Comparison of ENCODE assay signal across 8 mouse cellular contexts in the genomic region with DNA sequence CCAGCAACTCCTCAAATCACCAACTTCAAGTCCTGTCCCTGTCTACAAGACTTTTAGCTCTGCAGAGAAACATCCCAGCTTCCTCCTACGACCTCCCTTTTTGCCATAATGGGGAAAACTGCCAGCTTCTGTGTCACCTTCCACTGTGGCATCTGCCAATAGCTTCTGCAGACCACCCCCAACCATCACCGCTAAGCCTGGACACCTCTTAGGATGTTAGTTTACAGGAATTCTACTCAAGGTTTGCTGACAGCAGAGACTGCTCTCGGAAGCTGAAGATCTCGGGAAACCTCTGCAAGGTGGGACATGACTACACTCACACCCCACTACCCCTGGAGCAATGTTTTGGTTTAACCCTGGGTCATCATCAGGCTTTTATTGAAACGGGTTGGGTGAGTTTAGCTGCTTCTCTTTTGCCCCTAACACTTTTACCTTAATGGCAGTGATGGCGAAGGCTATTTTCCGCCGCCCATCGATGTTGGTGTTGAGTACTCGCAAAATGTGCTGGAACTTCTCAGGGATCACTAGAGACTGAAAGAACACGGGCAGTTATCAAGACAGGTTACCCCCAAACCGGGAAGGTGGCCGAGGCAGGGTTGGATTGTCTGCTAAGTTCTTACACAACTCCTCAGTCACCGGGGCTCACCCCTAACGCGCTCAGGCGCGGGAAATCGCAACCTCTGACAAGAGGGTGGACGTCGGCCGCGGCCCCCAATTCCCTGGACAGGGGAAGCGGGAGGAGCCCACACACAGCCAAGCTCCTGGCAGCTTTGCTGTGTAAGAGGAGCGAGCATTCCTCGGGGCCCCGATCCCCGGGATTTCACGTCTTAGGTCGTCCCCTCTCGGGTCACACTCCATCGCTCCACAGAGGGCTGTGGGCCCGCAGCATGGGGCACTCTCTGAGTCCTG. TPM values are rescaled to one million over a fixed set of nuclear protein-coding genes. Genes with fewer than 3 reads are reported as not detected.
DNase-seq lines count a peak whose midpoint lies in the region; ATAC-seq and TF ChIP-seq lines count a peak whose summit lies in the region.

No protein-coding gene starts in this region.

- DNase-seq in layer of hippocampus, adult 2 months (ENCODE audit: low spot score in 2 of 2): peak in 1 of 2 experiments; percentile 9
- no peak for DNase-seq in layer of hippocampus, postnatal 14 days (ENCODE audit: low spot score in 2 of 2)
- peak; percentile 62 for DNase-seq in adipocyte (ENCODE audit: low spot score)
- no peak for DNase-seq in limb, embryonic 11.5 days (ENCODE audit: low spot score)
- no peak for DNase-seq in layer of hippocampus, adult 9-11 months
- DNase-seq in urinary bladder, postnatal 36 days (ENCODE audit: low spot score in 2 of 2): no peak

- H3K36me3 ChIP-seq in forebrain, embryonic 13.5 days (ENCODE audit: poor library complexity, severe bottlenecking): peaks cover 63% of the 10 kb centered on the region
- H3K36me3 ChIP-seq in limb, embryonic 11.5 days (ENCODE audit: control insufficient read depth, insufficient read depth, low read length): peaks cover 15% of the 10 kb centered on the region
- peaks cover 56% of the 10 kb centered on the region for H3K36me3 ChIP-seq in neural tube, embryonic 13.5 days

- peak overlapping the region; percentile 98 for H3K27ac ChIP-seq in layer of hippocampus, adult 2 months
- peak overlapping the region; percentile 92 for H3K27ac ChIP-seq in forebrain, embryonic 13.5 days
- H3K27ac ChIP-seq in limb, embryonic 11.5 days (replicated peaks; ENCODE audit: low read depth, low read length): peak overlapping the region; percentile 89
- peak overlapping the region; percentile 92 for H3K27ac ChIP-seq in neural tube, embryonic 13.5 days (replicated peaks)

- peak overlapping the region; percentile 95 for H3K4me2 ChIP-seq in forebrain, embryonic 13.5 days
- H3K4me2 ChIP-seq in limb, embryonic 11.5 days (ENCODE audit: low read depth, severe bottlenecking): peak overlapping the region; percentile 82
- peak overlapping the region; percentile 97 for H3K4me2 ChIP-seq in neural tube, embryonic 13.5 days

- ATAC-seq in forebrain, embryonic 13.5 days: no peak; the same call in 1 of the 2 replicates
- ATAC-seq in limb, embryonic 11.5 days (ENCODE audit: insufficient number of reproducible peaks, low FRiP score, low TSS enrichment, low read depth): peak; percentile 27; the same call in 1 of the 2 replicates
- no peak; the same call in 1 of the 2 replicates for ATAC-seq in neural tube, embryonic 13.5 days (ENCODE audit: low read depth)

- H3K4me3 ChIP-seq in layer of hippocampus, adult 2 months: peak overlapping the region; percentile 85
- peak overlapping the region; percentile 98 for H3K4me3 ChIP-seq in forebrain, embryonic 13.5 days
- peak overlapping the region; percentile 100 for H3K4me3 ChIP-seq in limb, embryonic 11.5 days (ENCODE audit: low read depth, low read length)
- peak overlapping the region; percentile 96 for H3K4me3 ChIP-seq in neural tube, embryonic 13.5 days

- peak overlapping the region; percentile 98 for H3K9ac ChIP-seq in forebrain, embryonic 13.5 days
- H3K9ac ChIP-seq in limb, embryonic 11.5 days (ENCODE audit: low read length): peak overlapping the region; percentile 98
- H3K9ac ChIP-seq in neural tube, embryonic 13.5 days: peak overlapping the region; percentile 99

- no peaks in the 10 kb centered on the region for H3K27me3 ChIP-seq in forebrain, embryonic 13.5 days
- no peaks in the 10 kb centered on the region for H3K27me3 ChIP-seq in limb, embryonic 11.5 days (ENCODE audit: control insufficient read depth, insufficient read depth, low read length)
- H3K27me3 ChIP-seq in neural tube, embryonic 13.5 days: no peaks in the 10 kb centered on the region

- no peak for TF ChIP-seq CTCF in layer of hippocampus, adult 2 months (conservative IDR thresholded peaks at IDR 0.05)

- 1% methylated on average over 33 of the region's 33 CpGs for WGBS in forebrain, embryonic 13.5 days
- WGBS in limb, embryonic 11.5 days: 1% methylated on average over 33 of the region's 33 CpGs
- under 1% methylated on average over 33 of the region's 33 CpGs for WGBS in neural tube, embryonic 13.5 days

- H3K4me1 ChIP-seq in forebrain, embryonic 13.5 days: peaks cover 65% of the 10 kb centered on the region
- peaks cover 44% of the 10 kb centered on the region for H3K4me1 ChIP-seq in limb, embryonic 11.5 days (ENCODE audit: control insufficient read depth, insufficient read depth, low read length)
- peaks cover 70% of the 10 kb centered on the region for H3K4me1 ChIP-seq in neural tube, embryonic 13.5 days (replicated peaks)

- no peaks in the 10 kb centered on the region for H3K9me3 ChIP-seq in forebrain, embryonic 13.5 days (replicated peaks)
- no peaks in the 10 kb centered on the region for H3K9me3 ChIP-seq in limb, embryonic 11.5 days (ENCODE audit: control insufficient read depth, low read length)
- H3K9me3 ChIP-seq in neural tube, embryonic 13.5 days: no peaks in the 10 kb centered on the region

RNA-seq across cellular contexts. Expression of gene Vps52, which starts 0.7 kb away (rescaled TPM):
- 10 to 100 TPM; 84.3 to 92.5 TPM for total RNA-seq in layer of hippocampus, adult 2 months (2021)
- total RNA-seq in layer of hippocampus, postnatal 14 days (2021): 10 to 100 TPM; 78.5 to 84.4 TPM
- polyA plus RNA-seq in forebrain, embryonic 13.5 days (2015; fragmentation: Nextera tagmentation; extraction: Ambion mirVana): 58.6 and 61.4 TPM in 2 replicates
- 35.6 and 37.1 TPM in 2 replicates for polyA plus RNA-seq in limb, embryonic 11.5 days (2014; fragmentation: Nextera tagmentation; extraction: Ambion mirVana)
- 63.5 and 67.5 TPM in 2 replicates for polyA plus RNA-seq in neural tube, embryonic 13.5 days (2015; fragmentation: Nextera tagmentation; extraction: Ambion mirVana)

RNA-seq across cellular contexts. Expression of gene Rps18, which starts 0.9 kb away (rescaled TPM):
- total RNA-seq in layer of hippocampus, adult 2 months (2021): 100 to 1,000 TPM; 310 to 336 TPM
- total RNA-seq in layer of hippocampus, postnatal 14 days (2021): 100 to 1,000 TPM; 356 to 380 TPM
- polyA plus RNA-seq in forebrain, embryonic 13.5 days (2015; fragmentation: Nextera tagmentation; extraction: Ambion mirVana): 1,165 and 1,184 TPM in 2 replicates
- 1,618 and 1,641 TPM in 2 replicates for polyA plus RNA-seq in limb, embryonic 11.5 days (2014; fragmentation: Nextera tagmentation; extraction: Ambion mirVana)
- 912 and 939 TPM in 2 replicates for polyA plus RNA-seq in neural tube, embryonic 13.5 days (2015; fragmentation: Nextera tagmentation; extraction: Ambion mirVana)

RNA-seq across cellular contexts. Expression of gene B3galt4, which starts 3.6 kb away (rescaled TPM):
- 1 to 10 TPM; 6.3 TPM for total RNA-seq in layer of hippocampus, adult 2 months (2021)
- total RNA-seq in layer of hippocampus, postnatal 14 days (2021): 1 to 10 TPM; 5.4 to 6.8 TPM
- 7.3 and 9.4 TPM in 2 replicates for polyA plus RNA-seq in forebrain, embryonic 13.5 days (2015; fragmentation: Nextera tagmentation; extraction: Ambion mirVana)
- polyA plus RNA-seq in limb, embryonic 11.5 days (2014; fragmentation: Nextera tagmentation; extraction: Ambion mirVana): 2.6 and 3.0 TPM in 2 replicates
- 10.8 and 11.7 TPM in 2 replicates for polyA plus RNA-seq in neural tube, embryonic 13.5 days (2015; fragmentation: Nextera tagmentation; extraction: Ambion mirVana)

RNA-seq across cellular contexts. Expression of gene Wdr46, which starts 14.4 kb away (rescaled TPM):
- total RNA-seq in layer of hippocampus, adult 2 months (2021): 10 to 100 TPM; 14.5 to 18.9 TPM
- 10 to 100 TPM; 17.5 to 18.5 TPM for total RNA-seq in layer of hippocampus, postnatal 14 days (2021)
- 28.4 and 29.4 TPM in 2 replicates for polyA plus RNA-seq in forebrain, embryonic 13.5 days (2015; fragmentation: Nextera tagmentation; extraction: Ambion mirVana)
- polyA plus RNA-seq in limb, embryonic 11.5 days (2014; fragmentation: Nextera tagmentation; extraction: Ambion mirVana): 37.4 and 45.6 TPM in 2 replicates
- polyA plus RNA-seq in neural tube, embryonic 13.5 days (2015; fragmentation: Nextera tagmentation; extraction: Ambion mirVana): 26.9 and 27.6 TPM in 2 replicates

RNA-seq across cellular contexts. Expression of gene Pfdn6, which starts 14.8 kb away (rescaled TPM):
- 10 to 100 TPM; 86.5 to 97.4 TPM for total RNA-seq in layer of hippocampus, adult 2 months (2021)
- 10 to 100 TPM; 89.3 to 93.4 TPM for total RNA-seq in layer of hippocampus, postnatal 14 days (2021)
- 204 and 214 TPM in 2 replicates for polyA plus RNA-seq in forebrain, embryonic 13.5 days (2015; fragmentation: Nextera tagmentation; extraction: Ambion mirVana)
- 208 and 212 TPM in 2 replicates for polyA plus RNA-seq in limb, embryonic 11.5 days (2014; fragmentation: Nextera tagmentation; extraction: Ambion mirVana)
- polyA plus RNA-seq in neural tube, embryonic 13.5 days (2015; fragmentation: Nextera tagmentation; extraction: Ambion mirVana): 178 and 182 TPM in 2 replicates
